Mouse (Mus musculus): ENCODE measurements at regions not wholly inside any gene's neighbourhood (a gene's known extent, or its start where the extent isn't known, plus 50 kb on each side); places are given as distances from the start of the nearest gene placed in this dataset.

DNA sequence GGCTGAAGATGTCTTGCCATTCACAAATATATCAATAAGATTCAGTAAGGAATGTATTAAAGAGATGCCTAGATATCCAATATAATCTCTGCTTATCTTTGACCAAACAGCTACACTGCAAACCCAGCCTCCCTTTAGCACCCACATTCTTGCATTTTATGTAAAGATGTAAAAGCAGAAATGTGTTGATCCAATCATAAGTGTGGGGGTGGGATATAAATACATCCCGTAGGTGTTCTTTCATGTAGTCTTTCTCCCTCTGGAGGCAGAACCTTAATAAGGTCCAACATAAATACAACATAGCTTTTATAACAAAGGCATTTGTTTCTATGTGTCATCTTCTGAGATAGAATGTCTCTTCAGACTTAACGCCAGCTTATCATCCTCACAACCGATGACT is 637.1 kb upstream of the Flrt2 start:
- no peak for DNase-seq (ENCODE audit: low spot score)
- Histone ChIP-seq H3K27me3 (ENCODE audit: insufficient read depth, low read length) (no peaks in the 10 kb centered on the region), H3K4me3 (replicated peaks; ENCODE audit: low read depth, low read length) (no peak overlapping the region), H3K36me3 (ENCODE audit: insufficient read depth, low read length) (no peaks in the 10 kb centered on the region), H3K9me3 (replicated peaks; ENCODE audit: low read length) (no peaks in the 10 kb centered on the region), H3K4me2 (ENCODE audit: low read length) (no peak overlapping the region), H3K4me1 (replicated peaks; ENCODE audit: insufficient read depth, low read length) (no peaks in the 10 kb centered on the region), H3K9ac (ENCODE audit: low read depth, low read length) (no peak overlapping the region), H3K27ac (no peak overlapping the region)
- 82% methylated on average over 3 of the region's 3 CpGs for WGBS
- TF ChIP-seq CTCF (IDR thresholded peaks at IDR 0.05; ENCODE audit: low read depth): no peak
- ATAC-seq (replicated peaks; ENCODE audit: low FRiP score, low read depth): no peak

DNA sequence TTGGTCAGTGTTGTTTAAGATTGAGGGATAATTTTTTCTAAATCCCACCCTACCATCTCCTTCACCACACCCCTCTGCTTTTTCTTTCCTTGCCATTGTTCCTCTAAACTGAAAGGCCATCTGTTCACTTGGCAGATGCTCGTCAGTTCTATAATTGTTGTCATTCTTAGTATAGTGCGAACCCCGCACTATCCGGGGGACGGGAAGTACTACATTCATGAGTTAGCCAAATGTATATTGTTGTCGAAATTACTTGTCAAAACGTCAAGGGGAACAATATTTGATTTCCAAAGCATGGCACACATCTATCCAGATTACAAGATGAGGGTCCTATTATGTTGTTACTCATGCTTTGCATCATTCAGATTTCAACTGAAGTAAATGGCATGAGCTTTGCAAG is 635.1 kb upstream of the Flrt2 start:
- no peak for TF ChIP-seq CTCF (IDR thresholded peaks at IDR 0.05; ENCODE audit: low read depth)
- H3K9ac ChIP-seq (ENCODE audit: low read depth, low read length): no peak overlapping the region

DNA sequence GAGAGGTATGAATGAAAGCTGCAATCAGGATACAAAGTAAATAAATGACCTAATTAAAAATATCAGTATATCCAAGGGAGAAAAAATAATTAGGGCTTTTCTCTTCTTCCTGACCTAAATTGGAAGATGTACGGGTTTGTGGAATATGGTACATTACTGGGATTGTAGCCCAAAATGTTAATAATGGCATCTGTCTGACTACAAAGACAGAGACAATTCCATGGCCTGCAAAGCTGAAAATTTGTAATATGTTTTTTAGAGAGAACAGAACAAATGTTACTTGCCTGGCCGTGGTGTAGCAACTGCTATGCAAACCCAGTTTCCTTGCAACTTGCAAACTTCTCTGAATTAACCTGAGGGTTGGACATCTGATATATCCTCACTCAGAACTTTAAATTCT is 632.6 kb upstream of the Flrt2 start:
- no peak for ATAC-seq (replicated peaks; ENCODE audit: low FRiP score, low read depth)
- no peak for TF ChIP-seq CTCF (IDR thresholded peaks at IDR 0.05; ENCODE audit: low read depth)
- 74% methylated on average over 2 of the region's 2 CpGs for WGBS

More for the DNA sequence above, 635.1 kb upstream of the Flrt2 start:
- Histone ChIP-seq H3K4me3 (replicated peaks; ENCODE audit: low read depth, low read length) (no peak overlapping the region), H3K9me3 (replicated peaks; ENCODE audit: low read length) (no peaks in the 10 kb centered on the region), H3K4me1 (replicated peaks; ENCODE audit: insufficient read depth, low read length) (no peaks in the 10 kb centered on the region), H3K27ac (no peak overlapping the region), H3K36me3 (ENCODE audit: insufficient read depth, low read length) (no peaks in the 10 kb centered on the region), H3K27me3 (ENCODE audit: insufficient read depth, low read length) (no peaks in the 10 kb centered on the region), H3K4me2 (ENCODE audit: low read length) (no peak overlapping the region)
- no peak for DNase-seq (ENCODE audit: low spot score)
- no peak for ATAC-seq (replicated peaks; ENCODE audit: low FRiP score, low read depth)
- WGBS: 86% methylated on average over 7 of the region's 7 CpGs

DNA sequence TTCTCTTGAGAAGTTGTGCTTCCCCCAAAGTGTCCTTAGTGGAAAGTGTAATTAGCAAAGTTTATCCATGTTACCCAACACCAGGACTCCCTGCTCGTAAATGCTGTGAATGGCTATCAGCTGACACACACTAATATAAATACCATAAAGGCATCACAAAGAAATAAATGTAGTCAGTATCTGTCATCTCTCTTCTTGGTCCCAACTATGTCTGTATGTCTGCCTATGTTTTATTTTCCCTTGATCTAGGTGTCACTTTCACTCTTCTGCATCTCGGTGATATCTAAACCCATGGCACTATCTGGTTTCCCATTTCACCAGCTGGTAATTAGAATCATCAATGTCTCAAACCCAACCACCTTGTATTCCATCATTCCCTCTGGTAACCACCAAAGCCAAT is 619.7 kb upstream of the Flrt2 start:
- 46% methylated on average over 2 of the region's 2 CpGs for WGBS
- no peak overlapping the region for H3K27ac ChIP-seq
- no peaks in the 10 kb centered on the region for H3K9me3 ChIP-seq (replicated peaks; ENCODE audit: low read length)
- H3K4me3 ChIP-seq (replicated peaks; ENCODE audit: low read depth, low read length): no peak overlapping the region
- no peaks in the 10 kb centered on the region for H3K27me3 ChIP-seq (ENCODE audit: insufficient read depth, low read length)
- no peaks in the 10 kb centered on the region for H3K36me3 ChIP-seq (ENCODE audit: insufficient read depth, low read length)
- no peak for TF ChIP-seq CTCF (IDR thresholded peaks at IDR 0.05; ENCODE audit: low read depth)
- H3K4me1 ChIP-seq (replicated peaks; ENCODE audit: insufficient read depth, low read length): no peaks in the 10 kb centered on the region
- ATAC-seq (replicated peaks; ENCODE audit: low FRiP score, low read depth): no peak
- H3K9ac ChIP-seq (ENCODE audit: low read depth, low read length): no peak overlapping the region
- no peak overlapping the region for H3K4me2 ChIP-seq (ENCODE audit: low read length)
- DNase-seq (ENCODE audit: low spot score): no peak

More for the DNA sequence above, 632.6 kb upstream of the Flrt2 start:
- Histone ChIP-seq H3K36me3 (ENCODE audit: insufficient read depth, low read length) (no peaks in the 10 kb centered on the region), H3K27me3 (ENCODE audit: insufficient read depth, low read length) (no peaks in the 10 kb centered on the region), H3K4me3 (replicated peaks; ENCODE audit: low read depth, low read length) (no peak overlapping the region), H3K9me3 (replicated peaks; ENCODE audit: low read length) (no peaks in the 10 kb centered on the region), H3K9ac (ENCODE audit: low read depth, low read length) (no peak overlapping the region), H3K27ac (no peak overlapping the region), H3K4me1 (replicated peaks; ENCODE audit: insufficient read depth, low read length) (no peaks in the 10 kb centered on the region), H3K4me2 (ENCODE audit: low read length) (no peak overlapping the region)
- no peak for DNase-seq (ENCODE audit: low spot score)

DNA sequence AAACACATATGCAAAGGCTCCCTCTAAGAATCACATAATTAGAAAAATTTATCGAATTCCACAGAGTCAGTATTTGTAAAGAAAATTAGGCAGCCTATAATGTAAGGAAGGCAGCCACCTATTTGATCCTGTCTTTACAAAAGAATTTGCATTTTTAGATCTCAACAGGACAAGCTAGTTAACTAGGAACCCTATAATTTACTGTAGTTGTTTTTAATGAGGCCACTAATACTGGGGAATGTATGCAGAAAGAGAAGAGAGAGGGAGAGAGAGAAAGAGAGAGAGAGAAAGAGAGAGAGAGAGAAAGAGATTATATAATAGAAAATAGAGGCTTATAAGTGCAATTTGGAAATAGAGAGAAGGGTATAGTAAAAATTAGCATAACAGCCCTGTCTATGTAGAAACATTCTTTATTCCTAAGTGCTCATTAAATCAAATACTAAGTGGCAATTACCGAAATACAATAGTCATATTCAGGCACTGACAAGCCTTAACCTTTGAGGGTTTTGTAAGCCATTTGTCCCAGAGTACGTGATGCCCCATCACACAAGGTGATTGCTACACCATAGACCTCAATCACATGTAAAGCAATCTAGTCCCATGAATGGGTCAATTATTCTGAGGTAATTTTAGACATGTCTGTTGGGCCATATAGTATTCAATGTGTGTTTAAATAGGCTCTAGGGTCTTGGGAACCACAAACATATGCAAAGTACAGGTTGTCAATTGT is 572.6 kb upstream of the Flrt2 start:
- no peak overlapping the region for H3K27ac ChIP-seq
- no peak overlapping the region for H3K4me3 ChIP-seq (replicated peaks; ENCODE audit: low read depth, low read length)
- no peak for DNase-seq (ENCODE audit: low spot score)
- no peaks in the 10 kb centered on the region for H3K9me3 ChIP-seq (replicated peaks; ENCODE audit: low read length)
- H3K9ac ChIP-seq (ENCODE audit: low read depth, low read length): no peak overlapping the region
- no peak for TF ChIP-seq CTCF (IDR thresholded peaks at IDR 0.05; ENCODE audit: low read depth)
- no peaks in the 10 kb centered on the region for H3K4me1 ChIP-seq (replicated peaks; ENCODE audit: insufficient read depth, low read length)
- H3K27me3 ChIP-seq (ENCODE audit: insufficient read depth, low read length): no peaks in the 10 kb centered on the region
- H3K4me2 ChIP-seq (ENCODE audit: low read length): no peak overlapping the region
- no peak for ATAC-seq (replicated peaks; ENCODE audit: low FRiP score, low read depth)
- WGBS: 77% methylated on average over 3 of the region's 3 CpGs
- no peaks in the 10 kb centered on the region for H3K36me3 ChIP-seq (ENCODE audit: insufficient read depth, low read length)

DNA sequence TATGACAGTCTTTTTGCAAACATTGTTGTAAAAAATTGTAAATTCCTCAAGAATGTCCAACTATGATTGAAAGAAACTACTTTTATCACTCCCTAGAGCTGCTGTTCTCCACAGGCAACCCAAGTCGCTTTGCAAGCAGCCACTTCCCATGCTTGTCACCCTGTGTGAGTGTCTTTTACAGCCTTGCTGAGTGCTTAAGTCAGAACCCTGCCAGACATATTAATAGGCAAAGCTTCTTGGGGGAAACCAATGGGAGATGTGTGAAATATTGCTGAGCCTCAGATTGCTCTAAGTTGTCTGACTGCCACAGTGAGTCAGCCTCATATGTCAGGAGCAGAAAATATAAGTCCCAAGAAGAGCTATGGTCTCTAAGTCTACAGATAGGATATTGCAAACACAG is 559.2 kb upstream of the Flrt2 start:
- Histone ChIP-seq H3K4me3 (replicated peaks; ENCODE audit: low read depth, low read length) (no peak overlapping the region), H3K27me3 (ENCODE audit: insufficient read depth, low read length) (no peaks in the 10 kb centered on the region), H3K9me3 (replicated peaks; ENCODE audit: low read length) (no peaks in the 10 kb centered on the region), H3K4me1 (replicated peaks; ENCODE audit: insufficient read depth, low read length) (no peaks in the 10 kb centered on the region), H3K36me3 (ENCODE audit: insufficient read depth, low read length) (no peaks in the 10 kb centered on the region), H3K9ac (ENCODE audit: low read depth, low read length) (no peak overlapping the region), H3K4me2 (ENCODE audit: low read length) (no peak overlapping the region), H3K27ac (no peak overlapping the region)
- DNase-seq (ENCODE audit: low spot score) (peak; percentile 70), ATAC-seq (replicated peaks; ENCODE audit: low FRiP score, low read depth) (no peak)
- 44% methylated on average over 1 of the region's 1 CpGs for WGBS
- TF ChIP-seq CTCF (IDR thresholded peaks at IDR 0.05; ENCODE audit: low read depth): no peak

DNA sequence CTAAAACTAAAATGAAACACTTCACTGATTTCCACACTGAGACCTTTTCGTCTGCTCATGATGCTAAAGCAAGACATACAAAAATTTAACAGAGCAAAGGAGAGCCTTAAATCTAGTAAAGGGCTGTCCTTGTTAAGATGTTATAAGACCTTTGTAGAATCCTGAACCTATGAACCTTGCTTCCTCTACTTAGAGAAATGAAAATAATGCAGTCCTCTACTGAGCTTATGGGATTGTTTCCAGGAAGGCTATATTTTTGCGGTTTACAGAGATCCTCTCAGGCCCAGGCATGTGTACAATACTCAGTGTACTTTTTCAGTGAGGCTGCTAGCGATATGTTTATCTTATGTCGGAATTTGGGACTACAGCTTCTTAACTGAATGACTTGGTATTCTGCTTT is 558.5 kb upstream of the Flrt2 start:
- no peak overlapping the region for H3K9ac ChIP-seq (ENCODE audit: low read depth, low read length)
- H3K27me3 ChIP-seq (ENCODE audit: insufficient read depth, low read length): no peaks in the 10 kb centered on the region
- H3K9me3 ChIP-seq (replicated peaks; ENCODE audit: low read length): no peaks in the 10 kb centered on the region
- no peaks in the 10 kb centered on the region for H3K36me3 ChIP-seq (ENCODE audit: insufficient read depth, low read length)
- ATAC-seq (replicated peaks; ENCODE audit: low FRiP score, low read depth) (no peak), DNase-seq (ENCODE audit: low spot score) (peak; percentile 84)
- WGBS: 43% methylated on average over 4 of the region's 4 CpGs
- no peaks in the 10 kb centered on the region for H3K4me1 ChIP-seq (replicated peaks; ENCODE audit: insufficient read depth, low read length)
- no peak overlapping the region for H3K4me3 ChIP-seq (replicated peaks; ENCODE audit: low read depth, low read length)
- H3K27ac ChIP-seq: no peak overlapping the region
- H3K4me2 ChIP-seq (ENCODE audit: low read length): no peak overlapping the region
- no peak for TF ChIP-seq CTCF (IDR thresholded peaks at IDR 0.05; ENCODE audit: low read depth)
